Mouse (Mus musculus): ENCODE results near the gene H2al2a. TPM values are rescaled to one million over a fixed set of nuclear protein-coding genes. Genes with fewer than 3 reads are reported as not detected.
A peak's percentile ranks its signal among the peaks of the same experiment; 100 is the strongest.

The H2al2a gene
- not detected in 2 replicates for polyA plus RNA-seq (2014; fragmentation: Nextera tagmentation; extraction: Ambion mirVana)

GRCm38 (mm10) chr2:17996858-17997257 is at the start of gene H2al2a:
Gene H2al2a, minus strand, starts transcription at chr2:17996958.
- Histone ChIP-seq H3K9me3 (ENCODE audit: control insufficient read depth, low read length) (no peaks in the 10 kb centered on the region), H3K27ac (ENCODE audit: low read depth, low read length) (no peak within 1 kb of the TSS), H3K4me1 (ENCODE audit: control insufficient read depth, insufficient read depth, low read length) (no peaks in the 10 kb centered on the region), H3K36me3 (ENCODE audit: control insufficient read depth, insufficient read depth, low read length) (no peaks in the 10 kb centered on the region), H3K9ac (ENCODE audit: low read length) (no peak within 1 kb of the TSS), H3K4me2 (no peak within 1 kb of the TSS), H3K27me3 (ENCODE audit: control insufficient read depth, insufficient read depth, low read length) (no peaks in the 10 kb centered on the region), H3K4me3 (ENCODE audit: low read depth, low read length) (no peak within 1 kb of the TSS)
- DNase-seq (ENCODE audit: low spot score, missing footprints) (no peak), ATAC-seq (ENCODE audit: low FRiP score) (no peak)

- 0% methylated on average over 4 of the region's 4 CpGs for WGBS
- H3K27ac ChIP-seq (ENCODE audit: low read depth, low read length): peak overlapping the region; percentile 100
- ATAC-seq (ENCODE audit: low FRiP score) (no peak), DNase-seq (ENCODE audit: low spot score, missing footprints) (no peak)
- peak overlapping the region; percentile 94 for H3K4me2 ChIP-seq
- no peaks in the 10 kb centered on the region for H3K27me3 ChIP-seq (ENCODE audit: control insufficient read depth, insufficient read depth, low read length)
- H3K9me3 ChIP-seq (ENCODE audit: control insufficient read depth, low read length): no peaks in the 10 kb centered on the region
- peak overlapping the region; percentile 100 for H3K9ac ChIP-seq (ENCODE audit: low read length)
- peak overlapping the region; percentile 100 for H3K4me3 ChIP-seq (ENCODE audit: low read depth, low read length)
- no peaks in the 10 kb centered on the region for H3K36me3 ChIP-seq (ENCODE audit: control insufficient read depth, insufficient read depth, low read length)
- H3K4me1 ChIP-seq (ENCODE audit: control insufficient read depth, insufficient read depth, low read length): peaks cover 24% of the 10 kb centered on the region
Measured at GRCm38 (mm10) chr2:18046186-18046585, 49.4 kb upstream of the H2al2a start.

- peak overlapping the region; percentile 100 for H3K4me3 ChIP-seq (ENCODE audit: low read depth, low read length)
- 2% methylated on average over 6 of the region's 6 CpGs for WGBS
- DNase-seq (ENCODE audit: low spot score, missing footprints) (peak; percentile 94), ATAC-seq (ENCODE audit: low FRiP score) (no peak)
- no peaks in the 10 kb centered on the region for H3K27me3 ChIP-seq (ENCODE audit: control insufficient read depth, insufficient read depth, low read length)
- no peaks in the 10 kb centered on the region for H3K9me3 ChIP-seq (ENCODE audit: control insufficient read depth, low read length)
- peak overlapping the region; percentile 100 for H3K9ac ChIP-seq (ENCODE audit: low read length)
- H3K4me2 ChIP-seq: peak overlapping the region; percentile 94
- peaks cover 26% of the 10 kb centered on the region for H3K4me1 ChIP-seq (ENCODE audit: control insufficient read depth, insufficient read depth, low read length)
- H3K36me3 ChIP-seq (ENCODE audit: control insufficient read depth, insufficient read depth, low read length): no peaks in the 10 kb centered on the region
- peak overlapping the region; percentile 100 for H3K27ac ChIP-seq (ENCODE audit: low read depth, low read length)
Measured at GRCm38 (mm10) chr2:18045781-18046181, 49.0 kb upstream of the H2al2a start.

GRCm38 (mm10) chr2:18045143-18045780 is 48.5 kb upstream of the H2al2a start:
- no peaks in the 10 kb centered on the region for H3K9me3 ChIP-seq (ENCODE audit: control insufficient read depth, low read length)
- H3K4me1 ChIP-seq (ENCODE audit: control insufficient read depth, insufficient read depth, low read length): peaks cover 31% of the 10 kb centered on the region
- no peaks in the 10 kb centered on the region for H3K36me3 ChIP-seq (ENCODE audit: control insufficient read depth, insufficient read depth, low read length)
- H3K27ac ChIP-seq (ENCODE audit: low read depth, low read length): peak overlapping the region; percentile 100
- ATAC-seq (ENCODE audit: low FRiP score) (no peak), DNase-seq (ENCODE audit: low spot score, missing footprints) (peak; percentile 95)
- H3K4me2 ChIP-seq: peak overlapping the region; percentile 94
- peak overlapping the region; percentile 100 for H3K4me3 ChIP-seq (ENCODE audit: low read depth, low read length)
- H3K27me3 ChIP-seq (ENCODE audit: control insufficient read depth, insufficient read depth, low read length): no peaks in the 10 kb centered on the region
- 4% methylated on average over 7 of the region's 7 CpGs for WGBS
- peak overlapping the region; percentile 100 for H3K9ac ChIP-seq (ENCODE audit: low read length)

DNA sequence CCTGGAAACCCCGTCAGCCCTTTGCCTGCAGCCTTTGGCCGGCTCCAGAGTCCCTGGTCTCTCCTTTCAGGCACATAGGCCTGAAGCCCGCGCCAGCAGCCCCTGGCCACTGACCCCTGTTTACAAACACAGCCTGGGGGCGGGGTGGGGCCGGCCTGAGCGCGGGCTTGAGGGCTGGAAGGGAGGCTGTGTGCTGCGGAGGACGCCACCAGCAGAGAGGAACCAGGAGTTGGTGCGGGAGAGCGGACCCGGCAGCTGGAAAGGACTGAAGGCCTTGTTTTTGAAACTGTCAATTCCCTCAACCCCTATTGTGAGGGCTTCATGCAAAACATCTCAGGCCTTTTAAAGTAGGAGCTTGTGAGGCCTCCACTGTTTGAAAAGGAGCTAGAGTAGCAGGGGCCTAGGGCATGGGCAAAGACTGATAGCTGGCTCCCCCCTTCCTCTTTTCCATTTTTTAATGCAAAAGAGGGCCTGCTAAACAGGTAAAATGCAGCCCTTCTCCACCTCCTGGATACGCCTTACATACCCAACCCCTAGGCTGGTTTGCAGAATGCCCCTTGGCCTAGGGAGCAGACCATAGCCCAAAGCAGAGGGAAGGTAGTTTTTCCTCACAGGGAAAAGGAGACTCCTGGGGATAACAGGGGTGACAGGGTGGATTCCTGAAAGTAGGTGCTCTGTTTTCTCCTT is 44.6 kb upstream of the H2al2a start:
- Histone ChIP-seq H3K4me1 (ENCODE audit: control insufficient read depth, insufficient read depth, low read length) (peaks cover 41% of the 10 kb centered on the region), H3K27me3 (ENCODE audit: control insufficient read depth, insufficient read depth, low read length) (no peaks in the 10 kb centered on the region), H3K9me3 (ENCODE audit: control insufficient read depth, low read length) (no peaks in the 10 kb centered on the region), H3K9ac (ENCODE audit: low read length) (peak overlapping the region; percentile 98), H3K4me2 (peak overlapping the region; percentile 94), H3K36me3 (ENCODE audit: control insufficient read depth, insufficient read depth, low read length) (no peaks in the 10 kb centered on the region), H3K27ac (ENCODE audit: low read depth, low read length) (peak overlapping the region; percentile 98), H3K4me3 (ENCODE audit: low read depth, low read length) (peak overlapping the region; percentile 50)
- ATAC-seq (ENCODE audit: low FRiP score) (peak; percentile 93), DNase-seq (ENCODE audit: low spot score, missing footprints) (peak; percentile 98)
- under 1% methylated on average over 14 of the region's 14 CpGs for WGBS

GRCm38 (mm10) chr2:18040347-18041160 is 43.8 kb upstream of the H2al2a start:
- WGBS: 2% methylated on average over 27 of the region's 27 CpGs
- peak overlapping the region; percentile 98 for H3K27ac ChIP-seq (ENCODE audit: low read depth, low read length)
- peak overlapping the region; percentile 94 for H3K4me2 ChIP-seq
- peaks cover 46% of the 10 kb centered on the region for H3K4me1 ChIP-seq (ENCODE audit: control insufficient read depth, insufficient read depth, low read length)
- H3K4me3 ChIP-seq (ENCODE audit: low read depth, low read length): peak overlapping the region; percentile 50
- DNase-seq (ENCODE audit: low spot score, missing footprints): peak; percentile 97
- H3K9ac ChIP-seq (ENCODE audit: low read length): peak overlapping the region; percentile 98
- peak; percentile 45 for ATAC-seq (ENCODE audit: low FRiP score)
- H3K36me3 ChIP-seq (ENCODE audit: control insufficient read depth, insufficient read depth, low read length): no peaks in the 10 kb centered on the region
- H3K27me3 ChIP-seq (ENCODE audit: control insufficient read depth, insufficient read depth, low read length): no peaks in the 10 kb centered on the region
- H3K9me3 ChIP-seq (ENCODE audit: control insufficient read depth, low read length): no peaks in the 10 kb centered on the region

- H3K4me3 ChIP-seq (ENCODE audit: low read depth, low read length): peak overlapping the region; percentile 50
- 1% methylated on average over 45 of the region's 46 CpGs for WGBS
- peaks cover 53% of the 10 kb centered on the region for H3K4me1 ChIP-seq (ENCODE audit: control insufficient read depth, insufficient read depth, low read length)
- ATAC-seq (ENCODE audit: low FRiP score): peak; percentile 53
- peak; percentile 97 for DNase-seq (ENCODE audit: low spot score, missing footprints)
- peak overlapping the region; percentile 98 for H3K27ac ChIP-seq (ENCODE audit: low read depth, low read length)
- no peaks in the 10 kb centered on the region for H3K9me3 ChIP-seq (ENCODE audit: control insufficient read depth, low read length)
- no peaks in the 10 kb centered on the region for H3K36me3 ChIP-seq (ENCODE audit: control insufficient read depth, insufficient read depth, low read length)
- H3K9ac ChIP-seq (ENCODE audit: low read length): peak overlapping the region; percentile 98
- H3K27me3 ChIP-seq (ENCODE audit: control insufficient read depth, insufficient read depth, low read length): no peaks in the 10 kb centered on the region
- H3K4me2 ChIP-seq: peak overlapping the region; percentile 94
Measured at GRCm38 (mm10) chr2:18039566-18040290, 43.0 kb upstream of the H2al2a start.

GRCm38 (mm10) chr2:18038895-18039371 is 42.2 kb upstream of the H2al2a start:
- peaks cover 61% of the 10 kb centered on the region for H3K4me1 ChIP-seq (ENCODE audit: control insufficient read depth, insufficient read depth, low read length)
- H3K36me3 ChIP-seq (ENCODE audit: control insufficient read depth, insufficient read depth, low read length): no peaks in the 10 kb centered on the region
- no peaks in the 10 kb centered on the region for H3K9me3 ChIP-seq (ENCODE audit: control insufficient read depth, low read length)
- H3K9ac ChIP-seq (ENCODE audit: low read length): peak overlapping the region; percentile 98
- ATAC-seq (ENCODE audit: low FRiP score) (no peak), DNase-seq (ENCODE audit: low spot score, missing footprints) (peak; percentile 96)
- 5% methylated on average over 10 of the region's 10 CpGs for WGBS
- H3K4me3 ChIP-seq (ENCODE audit: low read depth, low read length): peak overlapping the region; percentile 50
- peak overlapping the region; percentile 98 for H3K27ac ChIP-seq (ENCODE audit: low read depth, low read length)
- peak overlapping the region; percentile 94 for H3K4me2 ChIP-seq
- no peaks in the 10 kb centered on the region for H3K27me3 ChIP-seq (ENCODE audit: control insufficient read depth, insufficient read depth, low read length)

All from midbrain, embryonic 11.5 days (tissue).